Mouse (Mus musculus): Measurements from ENCODE around the gene Gm10961.

DNA sequence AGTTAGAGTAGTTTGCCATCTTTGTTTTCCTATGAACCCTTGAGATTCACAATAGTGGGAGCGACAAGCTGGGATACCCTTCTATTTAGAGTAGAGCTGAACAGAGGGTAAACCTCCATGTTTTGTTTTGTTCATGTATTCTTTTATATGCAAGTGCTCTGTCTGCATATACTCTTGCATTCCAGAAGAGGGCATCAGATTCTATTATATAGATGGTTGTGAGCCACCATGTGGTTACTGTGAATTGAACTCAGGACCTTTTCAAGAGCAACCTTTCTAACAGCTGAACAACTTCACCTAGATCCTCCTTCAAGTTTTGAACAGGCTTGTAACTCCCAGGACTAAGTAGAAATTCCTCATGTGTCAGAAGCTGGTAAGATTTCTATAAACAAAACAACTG, 27.9 kb downstream of the Gm10961 start:
- TF ChIP-seq EP300 (IDR thresholded peaks at IDR 0.05; ENCODE audit: insufficient read depth, low read depth, low read length) (no peak), CTCF (IDR thresholded peaks at IDR 0.05; ENCODE audit: low read depth, low read length) (no peak), POLR2A (IDR thresholded peaks at IDR 0.05; ENCODE audit: insufficient read depth, low read length) (no peak)
